25 mouse cellular contexts compared by ENCODE assay signal in genomic region chr17:90435836-90436235, GRCm38 (mm10).
A peak's percentile ranks its signal among the peaks of the same experiment; 100 is the strongest.
DNase-seq lines count a peak whose midpoint lies in the region; ATAC-seq and TF ChIP-seq lines count a peak whose summit lies in the region.
"Had no signal": no experiment of that assay in that cellular context is flagged by ENCODE, and none has a peak within 500 bp of the region (broad histone marks: within the 10 kb centered on the region; RNA-seq: fewer than 3 reads in every experiment).

No protein-coding gene starts in this region.

- TF ChIP-seq CTCF in left cerebral cortex, adult 2 months (IDR thresholded peaks at IDR 0.05): no peak

- intact Hi-C loops in left cerebral cortex, adult 2 months (cut with DNase I): no loop called here
- intact Hi-C loops in left cerebral cortex, postnatal 4 days (cut with DNase I): no loop called here

- peak overlapping the region; percentile 78 for H3K27ac ChIP-seq in left cerebral cortex, adult 2 months
- H3K27ac ChIP-seq: forebrain, embryonic 13.5 days; heart, adult 2 months; heart, embryonic 13.5 days; hindbrain, embryonic 12.5 days; limb, embryonic 15.5 days; liver, embryonic 14.5 days; lung, embryonic 15.5 days; neural tube, embryonic 12.5 days had no signal

- DNase-seq in cerebellum, postnatal 4 days (ENCODE audit: low spot score in 2 of 2): no peak
- DNase-seq in left cerebral cortex, adult 2 months (ENCODE audit: extremely low spot score in 1 of 2, low spot score in 2 of 2): no peak
- DNase-seq in left cerebral cortex, postnatal 4 days: no peak
- peak; percentile 57 for DNase-seq in cerebellum, adult 8-10 months
- DNase-seq in telencephalon, adult 2 months (ENCODE audit: low read depth, low spot score): peak; percentile 78
- DNase-seq in layer of hippocampus, adult 8-10 months (ENCODE audit: low spot score in 2 of 2): no peak
- no peak for DNase-seq in adipocyte (ENCODE audit: low spot score)
- DNase-seq: adrenal gland, postnatal 14 days; gastrocnemius, postnatal 36 days; heart, adult 2 months; heart, postnatal 14 days; kidney, adult 8-10 months; kidney, postnatal 10 days; lung, postnatal 36 days; midbrain, embryonic 14.5 days; thymus, adult 2 months; thymus, postnatal 4 days had no signal

- ATAC-seq in cerebellum, adult (ENCODE audit: insufficient number of reproducible peaks, low FRiP score, low TSS enrichment): peak; percentile 92
- ATAC-seq: forebrain, embryonic 13.5 days had no signal

- H3K4me3 ChIP-seq in left cerebral cortex, adult 2 months: no peak overlapping the region
- H3K4me3 ChIP-seq: forebrain, embryonic 13.5 days; heart, adult 2 months; heart, embryonic 13.5 days; hindbrain, embryonic 12.5 days; limb, embryonic 15.5 days; lung, embryonic 15.5 days; neural tube, embryonic 12.5 days had no signal

Comparison
In these comparisons a context has a peak if more than half of its experiments do, and no peak if none do; other contexts are left out.
1. DNase-seq: peak in cerebellum, adult 8-10 months (single experiment) and telencephalon, adult 2 months (single experiment); none in cerebellum, postnatal 4 days (0 of 2), left cerebral cortex, adult 2 months (0 of 2), left cerebral cortex, postnatal 4 days (single experiment), layer of hippocampus, adult 8-10 months (0 of 2) and adipocyte (single experiment).